Mouse (Mus musculus) ES-Bruce4 (cell line): ENCODE measurements around the gene Adap2. TPM values are rescaled to one million over a fixed set of nuclear protein-coding genes. Genes with fewer than 3 reads are reported as not detected.
A peak's percentile ranks its signal among the peaks of the same experiment; 100 is the strongest.

ENCODE experiments used
- H3K27ac ChIP-seq: 2 replicates; pipeline ENCODE4 v1.5.1; 2012; ENCODE audit warnings: low read length, inconsistent platforms; ENCODE audit not compliant: insufficient read depth
- H3K27me3 ChIP-seq: 2 replicates; pipeline ENCODE4 v1.6.1; 2012; ENCODE audit warnings: mild to moderate bottlenecking, low read length, inconsistent platforms; ENCODE audit not compliant: control insufficient read depth, poor library complexity, insufficient read depth, severe bottlenecking
- H3K36me3 ChIP-seq: 2 replicates; pipeline ENCODE4 v1.6.1; 2012; ENCODE audit warnings: inconsistent platforms, mild to moderate bottlenecking, low read length, moderate library complexity; ENCODE audit not compliant: control insufficient read depth, poor library complexity, insufficient read depth, severe bottlenecking
- H3K4me1 ChIP-seq: one replicate; pipeline ENCODE4 v1.8.1; 2011; ENCODE audit warnings: low read length; ENCODE audit not compliant: control insufficient read depth, insufficient read depth
- H3K4me3 ChIP-seq: 2 replicates; pipeline ENCODE4 v1.5.1; 2011; ENCODE audit warnings: low read depth, mild to moderate bottlenecking, low read length
- H3K9ac ChIP-seq: 2 replicates; pipeline ENCODE4 v1.6.1; 2012; ENCODE audit warnings: low read depth, mild to moderate bottlenecking, inconsistent platforms; ENCODE audit not compliant: poor library complexity, severe bottlenecking
- H3K9me3 ChIP-seq: replicated peaks from 2 replicates; pipeline ENCODE4 v1.6.1; 2012; ENCODE audit warnings: mild to moderate bottlenecking, low read length, inconsistent platforms; ENCODE audit not compliant: control insufficient read depth, poor library complexity, insufficient read depth, severe bottlenecking
- CTCF ChIP-seq: IDR thresholded peaks from one replicate; pipeline ENCODE4 v1.8.1; 2011; ENCODE audit warnings: low read depth, low read length
- EP300 ChIP-seq: IDR thresholded peaks from 2 replicates; pipeline ENCODE4 v1.6.1; 2011; ENCODE audit warnings: low read depth, low read length; ENCODE audit not compliant: insufficient read depth
- POLR2A ChIP-seq: IDR thresholded peaks from one replicate; pipeline ENCODE4 v1.8.1; 2011; ENCODE audit warnings: low read length; ENCODE audit not compliant: insufficient read depth
- polyA plus RNA-seq: library from polyadenylated mRNA; stranded (reverse); fragments of >200 nt; gene quantifications from 2 replicates; pipeline ENCODE4 v1.2.4, GENCODE M21; 2011; ENCODE audit warnings: low read depth; ENCODE audit not compliant: missing spikeins, insufficient read depth, insufficient read length

Gene Adap2
- polyA plus RNA-seq, 1 experiment: 3.4 TPM

- H3K27me3 ChIP-seq: no peaks in the 10 kb centered on the region
- TF ChIP-seq EP300 (0 out of 2 replicates have a peak, but pooled peaks have one; percentile 41), CTCF (no peak)
- no peaks in the 10 kb centered on the region for H3K9me3 ChIP-seq
- H3K27ac ChIP-seq: peak overlapping the region; percentile 77
- peaks cover 5% of the 10 kb centered on the region for H3K4me1 ChIP-seq
- peak overlapping the region; percentile 13; the same call in 1 of the 2 replicates for H3K4me3 ChIP-seq
- H3K36me3 ChIP-seq: peaks cover 22% of the 10 kb centered on the region
- H3K9ac ChIP-seq: no peak overlapping the region
Measured at GRCm38 (mm10) chr11:80136786-80137185, 17.1 kb upstream of the Adap2 start.

GRCm38 (mm10) chr11:80137773-80138172 lies 16.1 kb upstream of the Adap2 start:
- no peaks in the 10 kb centered on the region for H3K9me3 ChIP-seq
- H3K4me1 ChIP-seq: peaks cover 3% of the 10 kb centered on the region
- H3K27ac ChIP-seq: peak overlapping the region; percentile 94
- TF ChIP-seq CTCF (no peak), EP300 (peak; percentile 90)
- H3K4me3 ChIP-seq: peak overlapping the region; percentile 29; the same call in 1 of the 2 replicates
- peak overlapping the region; percentile 79; the same call in 1 of the 2 replicates for H3K9ac ChIP-seq
- peaks cover 18% of the 10 kb centered on the region for H3K36me3 ChIP-seq
- H3K27me3 ChIP-seq: no peaks in the 10 kb centered on the region

GRCm38 (mm10) chr11:80141825-80142521 lies 11.9 kb upstream of the Adap2 start, which contains the start of gene Tefm:
TSS of gene Tefm (minus strand) at chr11:80142175.
- Histone ChIP-seq H3K4me3 (peak within 1 kb of the TSS; percentile 76), H3K9me3 (no peaks in the 10 kb centered on the region), H3K36me3 (peaks cover 13% of the 10 kb centered on the region), H3K4me1 (peaks cover under 1% of the 10 kb centered on the region), H3K27ac (peak within 1 kb of the TSS; percentile 47), H3K27me3 (no peaks in the 10 kb centered on the region), H3K9ac (peak within 1 kb of the TSS; percentile 79)
- TF ChIP-seq POLR2A (peak; percentile 62), CTCF (no peak), EP300 (peak; percentile 65; the same call in 1 of the 2 replicates)

- TF ChIP-seq EP300 (no peak), CTCF (no peak), POLR2A (no peak)
- Histone ChIP-seq H3K4me1 (no peaks in the 10 kb centered on the region), H3K9ac (peak overlapping the region; percentile 79), H3K27ac (peak overlapping the region; percentile 47), H3K36me3 (peaks cover 13% of the 10 kb centered on the region), H3K4me3 (peak overlapping the region; percentile 61), H3K27me3 (no peaks in the 10 kb centered on the region), H3K9me3 (no peaks in the 10 kb centered on the region)
Measured at GRCm38 (mm10) chr11:80142872-80143271, 11.0 kb upstream of the Adap2 start.

GRCm38 (mm10) chr11:80145787-80146275 lies 8.1 kb upstream of the Adap2 start:
- Histone ChIP-seq H3K9me3 (no peaks in the 10 kb centered on the region), H3K36me3 (no peaks in the 10 kb centered on the region), H3K27me3 (no peaks in the 10 kb centered on the region), H3K4me3 (no peak overlapping the region), H3K27ac (no peak overlapping the region), H3K4me1 (no peaks in the 10 kb centered on the region), H3K9ac (no peak overlapping the region)
- TF ChIP-seq CTCF: no peak
- no peak for TF ChIP-seq POLR2A
- TF ChIP-seq EP300: no peak

- Histone ChIP-seq H3K9ac (no peak overlapping the region), H3K27ac (no peak overlapping the region), H3K4me3 (no peak overlapping the region), H3K9me3 (no peaks in the 10 kb centered on the region), H3K4me1 (no peaks in the 10 kb centered on the region), H3K36me3 (no peaks in the 10 kb centered on the region), H3K27me3 (no peaks in the 10 kb centered on the region)
- TF ChIP-seq POLR2A (no peak), CTCF (no peak), EP300 (no peak)
Measured at GRCm38 (mm10) chr11:80147748-80148147, 6.2 kb upstream of the Adap2 start.
